Mouse (Mus musculus) midbrain, embryonic 15.5 days (tissue): ENCODE measurements at regions not wholly inside any gene's neighbourhood (a gene's known extent, or its start where the extent isn't known, plus 50 kb on each side); places are given as distances from the start of the nearest gene placed in this dataset.
A peak's percentile ranks its signal among the peaks of the same experiment; 100 is the strongest.

ENCODE experiments used
- ATAC-seq: fragments of 200-750 bp; cut with Nextera tagmentation; replicated peaks from 2 replicates; pipeline ENCODE4 v1.8.0; 2017; ENCODE audit warnings: moderate TSS enrichment
- H3K27ac ChIP-seq: fragments of 300-500 bp; sonication (generic); 2 replicates; pipeline ENCODE4 v1.5.1; 2015; ENCODE audit warnings: mild to moderate bottlenecking, inconsistent platforms
- H3K27me3 ChIP-seq: fragments of 300-500 bp; sonication (generic); replicated peaks from 2 replicates; pipeline ENCODE4 v1.6.1; 2015; ENCODE audit warnings: inconsistent platforms
- H3K36me3 ChIP-seq: fragments of 300-500 bp; sonication (generic); replicated peaks from 2 replicates; pipeline ENCODE4 v1.6.1; 2015; ENCODE audit warnings: inconsistent platforms
- H3K4me1 ChIP-seq: fragments of 300-500 bp; sonication (generic); 2 replicates; pipeline ENCODE4 v1.6.1; 2015; ENCODE audit warnings: inconsistent platforms
- H3K4me2 ChIP-seq: fragments of 300-500 bp; sonication (generic); 2 replicates; pipeline ENCODE4 v1.6.1; 2015; ENCODE audit warnings: inconsistent platforms, mild to moderate bottlenecking, moderate library complexity
- H3K4me3 ChIP-seq: fragments of 300-500 bp; sonication (generic); 2 replicates; pipeline ENCODE4 v1.5.1; 2015; ENCODE audit warnings: mild to moderate bottlenecking, inconsistent platforms
- H3K9ac ChIP-seq: fragments of 300-500 bp; sonication (generic); 2 replicates; pipeline ENCODE4 v1.6.1; 2015; ENCODE audit warnings: mild to moderate bottlenecking, inconsistent platforms
- H3K9me3 ChIP-seq: fragments of 300-500 bp; sonication (generic); 2 replicates; pipeline ENCODE4 v1.6.1; 2016; ENCODE audit warnings: inconsistent platforms
- WGBS: fragments of 180-500 bp; shearing (Covaris S2); methylation state at CpG from one replicate; pipeline ENCODE4 v1.1.7; 2015; ENCODE audit warnings: mixed read lengths; 5-methylcytosine and 5-hydroxymethylcytosine counted together

DNA sequence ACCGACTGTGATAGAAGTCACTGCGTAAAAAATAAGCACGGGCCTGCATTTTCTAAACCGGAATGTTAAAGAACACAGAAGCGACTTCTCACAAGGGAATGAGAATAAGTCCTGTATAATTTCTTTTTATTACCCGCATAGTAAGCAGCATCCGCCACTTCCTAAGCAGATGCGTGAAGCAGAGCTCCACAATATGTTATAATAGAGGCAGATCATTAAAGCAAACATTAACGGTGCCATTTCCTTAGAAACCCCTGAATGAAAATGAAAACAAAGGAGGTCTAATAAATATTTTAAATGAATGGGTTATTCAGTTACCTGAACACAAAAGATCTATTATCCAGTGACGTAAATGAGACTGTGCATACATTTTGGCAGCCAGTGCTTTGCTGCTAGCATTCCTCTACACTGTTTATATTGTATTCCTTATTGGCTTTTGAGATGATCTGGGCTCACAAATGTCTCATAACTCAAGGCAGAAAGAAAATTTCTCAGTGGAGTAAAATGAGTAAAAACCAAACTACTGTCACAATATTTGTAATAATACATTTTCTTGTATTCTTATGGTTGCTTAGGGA lies 566.6 kb upstream of the Epha6 start:
- Histone ChIP-seq H3K4me1 (no peaks in the 10 kb centered on the region), H3K36me3 (no peaks in the 10 kb centered on the region), H3K27me3 (no peaks in the 10 kb centered on the region), H3K27ac (no peak overlapping the region), H3K9ac (peak overlapping the region; percentile 12; the same call in 1 of the 2 replicates), H3K4me3 (no peak overlapping the region), H3K9me3 (no peaks in the 10 kb centered on the region), H3K4me2 (peak overlapping the region; percentile 30; the same call in 1 of the 2 replicates)
- WGBS: 30% methylated on average over 10 of the region's 10 CpGs
- ATAC-seq: peak; percentile 76

GRCm38 (mm10) chr16:61138106-61138505 lies 532.8 kb upstream of the Epha6 start:
- no peaks in the 10 kb centered on the region for H3K9me3 ChIP-seq
- no peaks in the 10 kb centered on the region for H3K36me3 ChIP-seq
- no peaks in the 10 kb centered on the region for H3K27me3 ChIP-seq
- no peak overlapping the region for H3K27ac ChIP-seq
- no peaks in the 10 kb centered on the region for H3K4me1 ChIP-seq
- H3K4me3 ChIP-seq: no peak overlapping the region
- no peak overlapping the region for H3K9ac ChIP-seq
- no peak for ATAC-seq
- H3K4me2 ChIP-seq: no peak overlapping the region
